Mouse (Mus musculus) olfactory bulb, adult 2 months (tissue): Measurements from ENCODE around the gene Ap5b1. TPM values are rescaled to one million over a fixed set of nuclear protein-coding genes. Genes with fewer than 3 reads are reported as not detected.
A peak's percentile ranks its signal among the peaks of the same experiment; 100 is the strongest.

Experiments used
- H3K27ac ChIP-seq: fragments of 200-500 bp; 2 replicates; pipeline ENCODE4 v1.5.1; 2012; ENCODE audit warnings: low read depth, low read length; ENCODE audit not compliant: insufficient read depth
- H3K4me1 ChIP-seq: fragments of 200-500 bp; 2 replicates; pipeline ENCODE4 v1.6.1; 2012; ENCODE audit warnings: low read length; ENCODE audit not compliant: control insufficient read depth, insufficient read depth
- H3K4me3 ChIP-seq: fragments of 200-500 bp; 2 replicates; pipeline ENCODE4 v1.5.1; 2012; ENCODE audit warnings: mild to moderate bottlenecking, low read depth, low read length, moderate library complexity; ENCODE audit not compliant: insufficient read depth
- CTCF ChIP-seq: fragments of 200-500 bp; IDR thresholded peaks from 2 replicates; pipeline ENCODE4 v1.5.1; 2012; ENCODE audit warnings: low read depth, mild to moderate bottlenecking, low read length, moderate library complexity; ENCODE audit not compliant: insufficient read depth
- POLR2A ChIP-seq: fragments of 200-500 bp; IDR thresholded peaks from 2 replicates; pipeline ENCODE4 v1.6.1; 2012; ENCODE audit warnings: mild to moderate bottlenecking, low read depth, low read length, moderate library complexity; ENCODE audit not compliant: insufficient read depth
- WGBS: fragments of 180-500 bp; shearing (Covaris S2); methylation state at CpG from one replicate; pipeline ENCODE4 v1.1.7; 2018; 5-methylcytosine and 5-hydroxymethylcytosine counted together
- polyA plus RNA-seq: library from polyadenylated mRNA; stranded (reverse); fragments of >200 nt; gene quantifications from 2 replicates; pipeline ENCODE4 v1.2.4, GENCODE M21; 2012; ENCODE audit warnings: low replicate concordance; ENCODE audit not compliant: missing spikeins, insufficient read depth, insufficient read length

Ap5b1 gene
- polyA plus RNA-seq = not detected in 2 replicates

- Histone ChIP-seq H3K4me1 (peaks cover 18% of the 10 kb centered on the region), H3K27ac (peak within 1 kb of the TSS; percentile 65; the same call in 1 of the 2 replicates), H3K4me3 (peak within 1 kb of the TSS; percentile 71)
- WGBS = under 1% methylated on average over 102 of the region's 102 CpGs
- TF ChIP-seq POLR2A (peak; percentile 20; the same call in 1 of the 2 replicates), CTCF (peak; percentile 92)
These were observed at the start of gene Ap5b1 for GRCm38 (mm10) chr19:5567534-5568469. Ap5b1 (plus strand) TSS chr19:5568025.

GRCm38 (mm10) chr19:5518721-5519120 lies 49.1 kb upstream of the Ap5b1 start:
- TF ChIP-seq CTCF (no peak), POLR2A (no peak)
- Histone ChIP-seq H3K4me3 (no peak overlapping the region), H3K27ac (no peak overlapping the region), H3K4me1 (no peaks in the 10 kb centered on the region)
- WGBS = 93% methylated on average over 3 of the region's 3 CpGs

DNA sequence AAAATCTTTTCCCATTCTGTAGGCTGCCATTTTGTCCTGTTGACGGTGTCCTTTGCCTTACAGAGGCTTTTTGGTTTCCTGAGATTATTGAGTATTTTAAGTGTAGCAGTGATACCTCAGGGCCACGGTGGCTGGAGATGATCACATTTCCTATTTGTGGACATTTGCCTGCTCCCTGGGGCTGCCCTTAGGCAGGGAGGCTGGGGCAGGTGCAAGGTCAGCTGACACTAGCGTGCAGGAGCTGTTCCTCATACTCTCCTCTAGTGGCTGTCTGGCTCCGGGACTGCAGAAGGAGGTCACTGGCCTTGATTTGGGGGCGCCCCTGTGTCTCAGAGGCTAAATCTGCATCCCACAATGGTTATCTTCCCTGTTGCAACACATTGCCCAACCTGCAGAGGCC lies 42.6 kb upstream of the Ap5b1 start:
- H3K27ac ChIP-seq = no peak overlapping the region
- no peak overlapping the region for H3K4me3 ChIP-seq
- WGBS = 88% methylated on average over 5 of the region's 5 CpGs
- TF ChIP-seq CTCF (no peak), POLR2A (no peak)
- peaks cover 4% of the 10 kb centered on the region for H3K4me1 ChIP-seq

DNA sequence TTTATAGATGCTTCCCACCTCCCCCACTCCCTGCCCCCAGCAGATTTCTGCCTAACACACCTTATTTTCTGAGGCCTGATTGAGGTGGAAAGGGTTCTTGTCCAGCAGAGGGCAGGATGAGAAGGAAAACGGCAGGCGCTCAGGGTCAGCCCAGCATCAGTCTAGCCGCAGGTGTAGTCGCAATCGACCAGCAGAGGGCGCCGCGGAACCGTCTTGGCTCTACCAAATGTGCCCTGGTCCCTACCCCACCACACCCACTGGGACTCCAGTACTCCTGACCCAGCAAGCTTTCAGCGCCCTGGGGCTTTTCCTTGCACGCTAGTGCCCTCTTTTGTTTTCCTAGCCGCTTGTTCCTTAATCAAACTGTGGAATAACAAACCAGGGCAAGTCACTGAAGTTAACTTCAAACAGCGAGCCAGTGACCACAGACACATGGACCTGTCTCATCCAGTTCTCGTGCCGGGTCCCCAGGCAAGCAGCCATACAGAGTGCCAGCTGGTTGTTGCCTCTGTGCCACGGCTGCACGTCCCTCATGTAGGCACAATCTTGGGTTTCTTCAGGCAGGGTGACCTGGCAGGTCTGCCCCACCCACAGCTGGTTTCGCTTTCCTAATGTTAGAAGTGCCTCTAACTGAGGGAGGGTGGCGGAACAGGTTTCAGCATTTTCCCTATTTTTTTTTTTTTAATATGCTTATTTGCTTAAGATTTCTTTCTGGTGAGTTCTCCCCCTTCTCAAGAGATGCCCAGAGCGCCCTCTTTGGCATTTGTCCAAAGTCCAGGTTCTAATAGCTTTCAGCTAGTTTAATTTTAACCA lies 38.3 kb upstream of the Ap5b1 start:
- TF ChIP-seq CTCF = peak; percentile 92
- no peak for TF ChIP-seq POLR2A
- 4% methylated on average over 20 of the region's 20 CpGs for WGBS
- Histone ChIP-seq H3K27ac (no peak overlapping the region), H3K4me1 (peaks cover 4% of the 10 kb centered on the region), H3K4me3 (no peak overlapping the region)

- 32% methylated on average over 7 of the region's 7 CpGs for WGBS
- H3K4me3 ChIP-seq = no peak overlapping the region
- no peak for TF ChIP-seq CTCF
- no peak for TF ChIP-seq POLR2A
- H3K4me1 ChIP-seq = peaks cover 4% of the 10 kb centered on the region
- no peak overlapping the region for H3K27ac ChIP-seq
These were observed 37.7 kb upstream of the Ap5b1 start for GRCm38 (mm10) chr19:5530138-5530524.

GRCm38 (mm10) chr19:5532520-5532919 lies 35.3 kb upstream of the Ap5b1 start:
- H3K4me3 ChIP-seq = no peak overlapping the region
- 76% methylated on average over 8 of the region's 8 CpGs for WGBS
- H3K27ac ChIP-seq = no peak overlapping the region
- TF ChIP-seq CTCF (no peak), POLR2A (no peak)
- H3K4me1 ChIP-seq = peaks cover 4% of the 10 kb centered on the region

- WGBS = 78% methylated on average over 8 of the region's 8 CpGs
- no peak overlapping the region for H3K4me3 ChIP-seq
- H3K4me1 ChIP-seq = no peaks in the 10 kb centered on the region
- TF ChIP-seq CTCF (no peak), POLR2A (no peak)
- H3K27ac ChIP-seq = no peak overlapping the region
These were observed 29.0 kb upstream of the Ap5b1 start for GRCm38 (mm10) chr19:5538786-5539185.

DNA sequence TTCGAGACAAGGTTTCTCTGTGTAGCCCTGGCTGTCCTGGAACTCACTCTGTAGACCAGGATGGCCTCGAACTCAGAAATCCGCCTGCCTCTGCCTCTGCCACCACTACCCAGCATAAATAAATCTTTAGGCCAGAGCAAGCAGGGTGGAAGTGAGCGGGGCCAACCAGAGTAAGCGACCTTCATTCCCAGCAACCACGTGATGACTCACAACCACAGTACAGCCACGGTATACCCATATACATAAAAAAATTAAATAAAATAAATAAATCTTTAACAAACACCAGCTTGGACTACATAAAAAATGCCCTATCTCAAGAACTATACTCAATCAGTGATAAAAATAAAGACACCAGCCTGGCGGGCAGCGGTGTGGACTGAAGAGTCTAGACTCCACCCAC lies 24.5 kb upstream of the Ap5b1 start:
- Histone ChIP-seq H3K4me1 (peaks cover 11% of the 10 kb centered on the region), H3K4me3 (no peak overlapping the region), H3K27ac (no peak overlapping the region)
- 93% methylated on average over 9 of the region's 9 CpGs for WGBS
- TF ChIP-seq POLR2A = no peak
- TF ChIP-seq CTCF = no peak
